Comparison of ENCODE assay signal across 28 mouse cellular contexts in the genomic region with DNA sequence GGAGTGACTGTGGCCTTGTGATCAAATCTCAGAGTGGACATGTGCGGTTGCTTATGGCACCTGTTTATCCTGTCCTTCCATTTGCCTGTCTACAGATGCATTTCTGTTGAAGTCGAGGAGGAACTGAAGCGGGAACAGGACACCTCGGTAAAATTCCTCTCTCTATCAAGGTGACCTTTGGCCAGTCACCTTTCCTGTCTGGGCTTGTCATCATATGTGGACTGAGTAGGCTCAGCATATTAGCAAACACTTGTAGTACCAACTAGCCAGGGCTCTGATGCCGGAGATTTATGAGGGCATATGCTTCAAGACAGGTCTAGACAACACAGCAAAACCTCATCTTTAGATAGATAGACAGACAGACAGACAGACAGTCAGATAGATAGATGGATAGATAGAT. TPM values are rescaled to one million over a fixed set of nuclear protein-coding genes. Genes with fewer than 3 reads are reported as not detected.
DNase-seq lines count a peak whose midpoint lies in the region; ATAC-seq and TF ChIP-seq lines count a peak whose summit lies in the region.
"Had no signal": no experiment of that assay in that cellular context is flagged by ENCODE, and none has a peak within 500 bp of the region (broad histone marks: within the 10 kb centered on the region; RNA-seq: fewer than 3 reads in every experiment).

No protein-coding gene starts in this region.

- H3K27ac ChIP-seq in liver, embryonic 12.5 days = no peak overlapping the region
- H3K27ac ChIP-seq in liver, embryonic 14.5 days = no peak overlapping the region
- H3K27ac ChIP-seq in liver, postnatal 0 days (ENCODE audit: low read depth) = peak overlapping the region; percentile 76
- H3K27ac ChIP-seq in embryonic facial prominence, embryonic 10.5 days (replicated peaks) = no peak overlapping the region
- H3K27ac ChIP-seq: forebrain, embryonic 10.5 days; forebrain, embryonic 13.5 days; hindbrain, embryonic 10.5 days; hindbrain, embryonic 13.5 days had no signal

- H3K4me2 ChIP-seq in liver, embryonic 12.5 days = peak overlapping the region; percentile 6; the same call in 1 of the 2 replicates
- peak overlapping the region; percentile 38 for H3K4me2 ChIP-seq in liver, embryonic 14.5 days (ENCODE audit: low read depth)
- H3K4me2 ChIP-seq in liver, postnatal 0 days (ENCODE audit: low read depth, low read length) = peak overlapping the region; percentile 59
- H3K4me2 ChIP-seq: forebrain, embryonic 13.5 days; heart, embryonic 11.5 days; hindbrain, embryonic 13.5 days had no signal

- no peak for TF ChIP-seq POLR2A in lung, adult 2 months (IDR thresholded peaks at IDR 0.05; ENCODE audit: borderline replicate concordance, extremely low read depth, low read depth, low read length)

- no peak for TF ChIP-seq EP300 in liver, embryonic 14.5 days (IDR thresholded peaks at IDR 0.05; ENCODE audit: low read depth)
- TF ChIP-seq EP300 in liver, postnatal 0 days (IDR thresholded peaks at IDR 0.05; ENCODE audit: low read depth) = no peak

- peak overlapping the region; percentile 53 for H3K4me3 ChIP-seq in lung, adult 2 months (replicated peaks; ENCODE audit: extremely low read depth, low read depth, low read length)
- H3K4me3 ChIP-seq in liver, embryonic 12.5 days = no peak overlapping the region
- peak overlapping the region; percentile 27 to 42; a peak in 3 of 4 replicates for H3K4me3 ChIP-seq in liver, embryonic 14.5 days (ENCODE audit: insufficient read depth in 1 of 2, low read depth in 2 of 2, low read length in 2 of 2)
- peak overlapping the region; percentile 15; the same call in 1 of the 2 replicates for H3K4me3 ChIP-seq in liver, postnatal 0 days (ENCODE audit: low read depth, low read length)
- H3K4me3 ChIP-seq in embryonic facial prominence, embryonic 10.5 days = no peak overlapping the region
- H3K4me3 ChIP-seq: forebrain, embryonic 10.5 days; forebrain, embryonic 13.5 days; hindbrain, embryonic 10.5 days; hindbrain, embryonic 13.5 days had no signal

- no peak for TF ChIP-seq CTCF in lung, adult 2 months (IDR thresholded peaks at IDR 0.05; ENCODE audit: insufficient read depth, low read length)
- no peak for TF ChIP-seq CTCF in liver, embryonic 14.5 days (IDR thresholded peaks at IDR 0.05; ENCODE audit: low read depth)
- TF ChIP-seq CTCF in liver, postnatal 0 days (IDR thresholded peaks at IDR 0.05; ENCODE audit: low read depth) = no peak

- no peak overlapping the region for H3K9ac ChIP-seq in liver, embryonic 12.5 days
- no peak overlapping the region for H3K9ac ChIP-seq in liver, embryonic 14.5 days (replicated peaks)
- H3K9ac ChIP-seq in liver, postnatal 0 days (replicated peaks) = peak overlapping the region; percentile 48
- H3K9ac ChIP-seq: forebrain, embryonic 13.5 days; hindbrain, embryonic 13.5 days had no signal

- no peaks in the 10 kb centered on the region for H3K9me3 ChIP-seq in liver, embryonic 12.5 days (replicated peaks)
- no peaks in the 10 kb centered on the region for H3K9me3 ChIP-seq in liver, embryonic 14.5 days (ENCODE audit: control insufficient read depth, low read length)
- H3K9me3 ChIP-seq in liver, postnatal 0 days (ENCODE audit: low read length) = no peaks in the 10 kb centered on the region
- no peaks in the 10 kb centered on the region for H3K9me3 ChIP-seq in embryonic facial prominence, embryonic 10.5 days
- H3K9me3 ChIP-seq: forebrain, embryonic 10.5 days; forebrain, embryonic 13.5 days; hindbrain, embryonic 10.5 days; hindbrain, embryonic 13.5 days had no signal

- no peaks in the 10 kb centered on the region for H3K4me1 ChIP-seq in lung, adult 2 months (ENCODE audit: control insufficient read depth, insufficient read depth, low read length)
- no peaks in the 10 kb centered on the region for H3K4me1 ChIP-seq in liver, embryonic 12.5 days
- peaks cover 0 to 3% of the 10 kb centered on the region in 2 experiments; a peak in 1 of 4 replicates for H3K4me1 ChIP-seq in liver, embryonic 14.5 days (replicated peaks; ENCODE audit: control insufficient read depth in 2 of 2, insufficient read depth in 2 of 2, low read length in 1 of 2)
- H3K4me1 ChIP-seq in liver, postnatal 0 days (ENCODE audit: insufficient read depth) = peaks cover 5% of the 10 kb centered on the region; the same call in 1 of the 2 replicates
- no peaks in the 10 kb centered on the region for H3K4me1 ChIP-seq in embryonic facial prominence, embryonic 10.5 days
- H3K4me1 ChIP-seq: forebrain, embryonic 10.5 days; forebrain, embryonic 13.5 days; hindbrain, embryonic 10.5 days; hindbrain, embryonic 13.5 days had no signal

- H3K27me3 ChIP-seq in liver, embryonic 12.5 days (replicated peaks) = no peaks in the 10 kb centered on the region
- no peaks in the 10 kb centered on the region for H3K27me3 ChIP-seq in liver, embryonic 14.5 days (ENCODE audit: control insufficient read depth, insufficient read depth, low read length)
- no peaks in the 10 kb centered on the region for H3K27me3 ChIP-seq in liver, postnatal 0 days (ENCODE audit: insufficient read depth, low read length)
- no peaks in the 10 kb centered on the region for H3K27me3 ChIP-seq in embryonic facial prominence, embryonic 10.5 days (replicated peaks; ENCODE audit: low read depth, poor library complexity, severe bottlenecking)
- H3K27me3 ChIP-seq: forebrain, embryonic 13.5 days; hindbrain, embryonic 13.5 days had no signal

- no peaks in the 10 kb centered on the region for H3K36me3 ChIP-seq in liver, embryonic 12.5 days
- H3K36me3 ChIP-seq in liver, embryonic 14.5 days (replicated peaks; ENCODE audit: control insufficient read depth, insufficient read depth, low read depth) = no peaks in the 10 kb centered on the region
- H3K36me3 ChIP-seq in liver, postnatal 0 days (replicated peaks; ENCODE audit: insufficient read depth, low read length) = no peaks in the 10 kb centered on the region
- no peaks in the 10 kb centered on the region for H3K36me3 ChIP-seq in embryonic facial prominence, embryonic 10.5 days (replicated peaks)
- H3K36me3 ChIP-seq: forebrain, embryonic 10.5 days; hindbrain, embryonic 10.5 days; hindbrain, embryonic 13.5 days had no signal

- WGBS in lung, adult 2 months = 65% methylated on average over 5 of the region's 5 CpGs
- 72% methylated on average over 5 of the region's 5 CpGs for WGBS in liver, embryonic 12.5 days (ENCODE audit: insufficient replicate concordance)
- 54% methylated on average over 5 of the region's 5 CpGs for whole genome bisulfite sequencing in liver, embryonic 14.5 days (ENCODE audit: insufficient replicate concordance)
- WGBS in liver, postnatal 0 days (ENCODE audit: insufficient replicate concordance) = 58% methylated on average over 5 of the region's 5 CpGs
- 87% methylated on average over 5 of the region's 5 CpGs for WGBS in embryonic facial prominence, embryonic 10.5 days

- ATAC-seq in liver, embryonic 12.5 days = 0 out of 2 replicates have a peak, but pooled peaks have one; percentile 8
- ATAC-seq in liver, embryonic 14.5 days (ENCODE audit: insufficient read depth) = no peak
- ATAC-seq in liver, postnatal 0 days = peak; percentile 50
- no peak for ATAC-seq in inflammation-experienced regulatory T-cells, adult 6 months
- ATAC-seq: CD4-positive, CD25-positive, alpha-beta regulatory T cell, adult 4 months; forebrain, embryonic 13.5 days; forebrain, embryonic 16.5 days; hindbrain, embryonic 16.5 days had no signal

- DNase-seq in lung, adult 2 months = no peak
- no peak for DNase-seq in lung, postnatal 14 days
- no peak for DNase-seq in liver, embryonic 14.5 days (ENCODE audit: low read depth in 3 of 3, low spot score in 3 of 3)
- DNase-seq in liver, postnatal 0 days = no peak
- no peak for DNase-seq in embryonic facial prominence, embryonic 10.5 days (ENCODE audit: low spot score)
- DNase-seq: adrenal gland, adult 2 months; adrenal gland, postnatal 14 days; cerebellum, adult 11 months; cerebellum, adult 8-10 months; cerebellum, postnatal 10 days; cerebellum, postnatal 36 days; embryo, embryonic 11 days; gastrocnemius, postnatal 10 days; gastrocnemius, postnatal 36 days; heart, postnatal 36 days had no signal

RNA-seq across cellular contexts. Expression of a gene that starts 1.0 kb away (rescaled TPM):
- polyA plus RNA-seq in lung, adult 2 months (2012; rRNA removed) = 106 and 168 TPM in 2 replicates
- 14.2 and 16.0 TPM in 2 replicates for polyA plus RNA-seq in liver, embryonic 12.5 days (2016; fragmentation: Nextera tagmentation; extraction: Ambion mirVana)
- 27.9 and 56.3 TPM in 2 replicates for polyA plus RNA-seq in liver, embryonic 14.5 days (2012; rRNA removed)
- polyA plus RNA-seq in liver, embryonic 14.5 days (2014; fragmentation: Nextera tagmentation; extraction: Ambion mirVana) = 37.4 and 39.3 TPM in 2 replicates
- 81.0 and 82.7 TPM in 2 replicates for polyA plus RNA-seq in liver, postnatal 0 days (2015; fragmentation: Nextera tagmentation; extraction: Ambion mirVana)
- polyA plus RNA-seq in inflammation-experienced regulatory T-cells, adult 6 months (2017; shearing (Covaris generic)) = under 1 TPM in 2 of 3 experiments, not detected in 1; 0.40 to 0.43 TPM
- polyA plus RNA-seq in embryonic facial prominence, embryonic 10.5 days (2016; fragmentation: Nextera tagmentation; extraction: Ambion mirVana) = 0.10 and 0.17 TPM in 2 replicates
- polyA plus RNA-seq: embryonic facial prominence, embryonic 14.5 days; heart, embryonic 14.5 days had no signal

RNA-seq across cellular contexts. Expression of a gene that starts 41.1 kb away (rescaled TPM):
- 0.80 and 1.3 TPM in 2 replicates for polyA plus RNA-seq in lung, adult 2 months (2012; rRNA removed)
- polyA plus RNA-seq in liver, embryonic 12.5 days (2016; fragmentation: Nextera tagmentation; extraction: Ambion mirVana) = 5.3 and 5.5 TPM in 2 replicates
- polyA plus RNA-seq in liver, embryonic 14.5 days (2012; rRNA removed) = 10.5 and 16.5 TPM in 2 replicates
- 7.5 and 8.6 TPM in 2 replicates for polyA plus RNA-seq in liver, embryonic 14.5 days (2014; fragmentation: Nextera tagmentation; extraction: Ambion mirVana)
- 90.6 and 102 TPM in 2 replicates for polyA plus RNA-seq in liver, postnatal 0 days (2015; fragmentation: Nextera tagmentation; extraction: Ambion mirVana)
- 1 to 10 TPM in 1 of 3 experiments, under 1 TPM in 2; 0.49 to 1.7 (median 0.63) TPM for polyA plus RNA-seq in inflammation-experienced regulatory T-cells, adult 6 months (2017; shearing (Covaris generic))
- polyA plus RNA-seq in embryonic facial prominence, embryonic 10.5 days (2016; fragmentation: Nextera tagmentation; extraction: Ambion mirVana) = 0.15 TPM in 1 of 2 replicates, not detected in the other
- polyA plus RNA-seq: adrenal gland, adult 2 months; C2C12; hindbrain, embryonic 13.5 days had no signal

RNA-seq across cellular contexts. Expression of a gene that starts 49.0 kb away (rescaled TPM):
- polyA plus RNA-seq in lung, adult 2 months (2012; rRNA removed) = 10.3 and 14.9 TPM in 2 replicates
- 10.9 and 12.7 TPM in 2 replicates for polyA plus RNA-seq in liver, embryonic 12.5 days (2016; fragmentation: Nextera tagmentation; extraction: Ambion mirVana)
- polyA plus RNA-seq in liver, embryonic 14.5 days (2012; rRNA removed) = 7.6 and 12.0 TPM in 2 replicates
- polyA plus RNA-seq in liver, embryonic 14.5 days (2014; fragmentation: Nextera tagmentation; extraction: Ambion mirVana) = 8.0 and 9.8 TPM in 2 replicates
- polyA plus RNA-seq in liver, postnatal 0 days (2015; fragmentation: Nextera tagmentation; extraction: Ambion mirVana) = 10.5 and 10.8 TPM in 2 replicates
- polyA plus RNA-seq in inflammation-experienced regulatory T-cells, adult 6 months (2017; shearing (Covaris generic)) = 100 to 1,000 TPM; 157 to 202 (median 161) TPM
- 28.5 and 30.4 TPM in 2 replicates for polyA plus RNA-seq in embryonic facial prominence, embryonic 10.5 days (2016; fragmentation: Nextera tagmentation; extraction: Ambion mirVana)

Comparison
In these comparisons a context has a peak if more than half of its experiments do, and no peak if none do; other contexts are left out.
1. H3K4me3 ChIP-seq: peak in lung, adult 2 months (single experiment), liver, embryonic 14.5 days (2 of 2) and liver, postnatal 0 days (single experiment); none in liver, embryonic 12.5 days (single experiment) and embryonic facial prominence, embryonic 10.5 days (single experiment).
2. ATAC-seq: peak in liver, embryonic 12.5 days (single experiment) and liver, postnatal 0 days (single experiment); none in liver, embryonic 14.5 days (single experiment) and inflammation-experienced regulatory T-cells, adult 6 months (single experiment).
3. H3K4me2 ChIP-seq: peak in every context shown above with its lines; median percentile 59 in liver, postnatal 0 days; 38 in liver, embryonic 14.5 days; 6 in liver, embryonic 12.5 days.
4. RNA of a gene that starts 1.0 kb away (polyA plus RNA-seq): 106 to 168 TPM in lung, adult 2 months, 81.0 to 82.7 TPM in liver, postnatal 0 days, 27.9 to 56.3 TPM in liver, embryonic 14.5 days and 14.2 to 16.0 TPM in liver, embryonic 12.5 days; 0.40 to 0.43 TPM in inflammation-experienced regulatory T-cells, adult 6 months and 0.10 to 0.17 TPM in embryonic facial prominence, embryonic 10.5 days; every median in the first group is over 10 times any median in the second.